Mouse (Mus musculus) midbrain, embryonic 13.5 days (tissue): ENCODE data around the gene Agap1. TPM values are rescaled to one million over a fixed set of nuclear protein-coding genes. Genes with fewer than 3 reads are reported as not detected.
A peak's percentile ranks its signal among the peaks of the same experiment; 100 is the strongest.

Experiments used
- ATAC-seq: fragments of 200-750 bp; cut with Nextera tagmentation; 2 replicates; pipeline ENCODE4 v1.8.0; 2017; ENCODE audit warnings: mild to moderate bottlenecking, moderate TSS enrichment, moderate library complexity
- H3K27ac ChIP-seq: fragments of 300-500 bp; sonication (generic); 2 replicates; pipeline ENCODE4 v1.5.1; 2015; ENCODE audit warnings: inconsistent platforms, mild to moderate bottlenecking, moderate library complexity
- H3K27me3 ChIP-seq: fragments of 300-500 bp; sonication (generic); 2 replicates; pipeline ENCODE4 v1.6.1; 2015; ENCODE audit warnings: mild to moderate bottlenecking, inconsistent platforms
- H3K36me3 ChIP-seq: fragments of 300-500 bp; sonication (generic); 2 replicates; pipeline ENCODE4 v1.6.1; 2015; ENCODE audit warnings: mild to moderate bottlenecking, inconsistent platforms
- H3K4me1 ChIP-seq: fragments of 300-500 bp; sonication (generic); replicated peaks from 2 replicates; pipeline ENCODE4 v1.6.1; 2015; ENCODE audit warnings: inconsistent platforms
- H3K4me2 ChIP-seq: fragments of 300-500 bp; sonication (generic); replicated peaks from 2 replicates; pipeline ENCODE4 v1.6.1; 2015; ENCODE audit warnings: moderate library complexity, mild to moderate bottlenecking, inconsistent platforms
- H3K4me3 ChIP-seq: fragments of 300-500 bp; sonication (generic); replicated peaks from 2 replicates; pipeline ENCODE4 v1.5.1; 2015; ENCODE audit warnings: mild to moderate bottlenecking, inconsistent platforms
- H3K9ac ChIP-seq: fragments of 300-500 bp; sonication (generic); replicated peaks from 2 replicates; pipeline ENCODE4 v1.6.1; 2015; ENCODE audit warnings: mild to moderate bottlenecking, inconsistent platforms
- H3K9me3 ChIP-seq: fragments of 300-500 bp; sonication (generic); 2 replicates; pipeline ENCODE4 v1.6.1; 2016; ENCODE audit warnings: mild to moderate bottlenecking, inconsistent platforms
- WGBS: fragments of 180-500 bp; shearing (Covaris S2); methylation state at CpG from one replicate; pipeline ENCODE4 v1.1.7; 2015; 5-methylcytosine and 5-hydroxymethylcytosine counted together
- polyA plus RNA-seq: library from polyadenylated mRNA; unstranded; fragments of >200 nt; fragmentation: Nextera tagmentation; extraction: Ambion mirVana; gene quantifications from 2 replicates; pipeline ENCODE4 v1.2.1, GENCODE M21; 2015

Gene Agap1
- polyA plus RNA-seq, 1 experiment from 2014 or later, result 50.2 TPM

DNA sequence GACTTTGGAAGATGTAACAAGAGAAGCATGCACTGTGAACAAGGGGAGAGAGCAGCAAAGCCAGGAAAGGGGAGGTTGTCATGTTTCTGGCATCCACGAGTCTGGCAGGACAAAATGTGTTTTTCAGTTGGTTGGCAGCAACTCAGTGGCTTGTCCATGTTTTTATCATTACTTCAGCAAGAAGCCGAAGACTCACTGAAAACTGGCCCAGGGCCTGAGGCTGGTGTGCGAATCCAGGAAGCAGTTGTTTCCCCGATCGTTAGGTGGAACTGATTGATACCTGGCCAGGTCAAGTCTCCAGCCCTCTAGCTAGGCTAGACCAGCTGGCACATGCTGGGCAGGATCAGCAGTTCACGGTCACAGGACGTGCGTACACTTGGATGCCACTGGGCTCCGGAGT lies 162.7 kb downstream of the Agap1 start:
- ATAC-seq, result no peak
- H3K36me3 ChIP-seq, result peaks cover 40% of the 10 kb centered on the region
- H3K4me1 ChIP-seq, result peaks cover 14% of the 10 kb centered on the region; the same call in 1 of the 2 replicates
- H3K9me3 ChIP-seq, result no peaks in the 10 kb centered on the region
- no peak overlapping the region for H3K4me2 ChIP-seq
- no peaks in the 10 kb centered on the region for H3K27me3 ChIP-seq
- H3K4me3 ChIP-seq, result no peak overlapping the region
- no peak overlapping the region for H3K9ac ChIP-seq
- H3K27ac ChIP-seq, result no peak overlapping the region
- WGBS, result 95% methylated on average over 9 of the region's 9 CpGs

DNA sequence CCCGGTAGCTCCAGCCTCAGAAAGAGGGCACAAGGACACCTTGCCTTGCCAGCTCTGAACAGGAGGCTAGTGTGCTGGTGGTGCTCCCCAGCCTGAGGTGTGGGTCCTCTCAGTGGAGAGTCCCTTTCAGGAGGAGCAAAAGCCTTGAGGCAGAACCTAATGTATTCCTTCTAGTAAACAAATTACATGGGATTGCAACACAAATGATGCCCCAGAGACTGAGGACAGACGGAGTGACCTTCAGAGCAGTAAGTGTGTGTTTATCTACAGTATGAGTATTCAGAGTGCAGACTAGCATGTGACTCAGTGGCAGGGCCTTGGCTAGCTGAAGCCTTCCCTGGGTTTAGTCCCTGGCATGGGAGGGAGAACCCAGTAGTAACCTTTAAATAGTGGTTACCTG lies 165.4 kb downstream of the Agap1 start:
- peaks cover 14% of the 10 kb centered on the region; the same call in 1 of the 2 replicates for H3K4me1 ChIP-seq
- peaks cover 35% of the 10 kb centered on the region for H3K36me3 ChIP-seq
- no peaks in the 10 kb centered on the region for H3K9me3 ChIP-seq
- ATAC-seq, result no peak
- H3K27me3 ChIP-seq, result no peaks in the 10 kb centered on the region
- 85% methylated on average over 2 of the region's 2 CpGs for WGBS
- H3K27ac ChIP-seq, result no peak overlapping the region; the same call in 1 of the 2 replicates
- H3K4me3 ChIP-seq, result no peak overlapping the region
- H3K4me2 ChIP-seq, result no peak overlapping the region
- no peak overlapping the region for H3K9ac ChIP-seq

DNA sequence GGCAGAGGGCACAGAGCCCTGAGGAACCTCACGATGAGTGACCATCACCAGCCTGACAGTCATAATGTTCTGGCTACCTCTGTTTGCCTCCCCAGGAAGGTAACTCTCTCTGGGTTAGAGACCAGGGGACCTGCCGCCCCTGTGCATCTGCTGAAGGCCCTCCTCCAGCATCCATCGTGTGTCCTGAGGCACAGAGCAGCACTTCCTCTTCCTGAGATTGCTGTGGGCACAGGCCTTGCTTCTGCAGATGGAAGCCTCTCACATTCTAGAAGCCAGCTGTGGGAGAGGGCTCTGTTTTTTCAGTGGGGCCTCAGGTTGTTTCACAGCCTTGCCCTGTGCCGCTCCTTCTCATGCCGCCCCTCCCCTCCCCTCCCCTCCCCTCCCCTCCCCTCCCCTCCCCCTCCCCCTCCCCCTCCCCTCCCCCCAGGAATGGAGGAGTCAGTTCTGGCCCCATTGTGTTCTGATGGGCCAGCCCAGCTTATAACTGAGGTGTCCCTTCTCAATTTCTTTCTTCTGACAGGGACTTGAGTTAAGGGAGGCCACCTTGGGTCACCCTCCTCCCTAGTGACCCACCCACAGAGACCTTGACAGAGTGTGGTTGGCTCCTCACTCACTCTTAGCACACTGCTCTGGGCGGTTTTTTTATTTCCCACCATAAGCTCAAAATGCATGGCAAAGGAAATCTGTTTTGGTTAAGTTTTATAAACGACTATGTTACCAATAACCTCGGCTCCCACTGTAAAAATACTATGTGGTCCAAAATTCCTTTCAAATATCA lies 166.6 kb downstream of the Agap1 start:
- ATAC-seq, result no peak
- H3K4me1 ChIP-seq, result peaks cover 14% of the 10 kb centered on the region; the same call in 1 of the 2 replicates
- H3K9me3 ChIP-seq, result no peaks in the 10 kb centered on the region
- 68% methylated on average over 7 of the region's 8 CpGs for whole genome bisulfite sequencing
- H3K4me3 ChIP-seq, result no peak overlapping the region
- peak overlapping the region; percentile 35; the same call in 1 of the 2 replicates for H3K27ac ChIP-seq
- peaks cover 41% of the 10 kb centered on the region for H3K36me3 ChIP-seq
- H3K9ac ChIP-seq, result no peak overlapping the region
- no peaks in the 10 kb centered on the region for H3K27me3 ChIP-seq
- H3K4me2 ChIP-seq, result no peak overlapping the region

DNA sequence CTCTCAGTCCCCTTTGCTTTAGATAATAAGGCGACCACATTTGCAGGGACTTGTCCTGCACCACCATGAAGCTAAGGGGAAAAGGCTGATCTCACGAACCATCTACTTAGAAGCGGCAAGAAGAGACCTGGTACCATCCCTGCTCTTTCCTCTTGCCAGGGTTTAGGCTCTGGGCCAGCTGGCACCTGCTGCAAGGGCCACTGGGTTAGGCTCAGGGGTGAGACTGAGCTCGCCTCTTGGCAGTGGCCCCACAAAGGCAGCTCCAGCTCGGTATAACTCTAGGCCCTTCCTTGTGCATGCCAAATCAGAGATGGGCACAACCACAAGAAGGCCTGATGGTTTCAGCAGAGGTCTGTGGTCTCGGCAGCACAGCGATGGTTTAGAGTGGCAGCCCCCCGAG lies 167.3 kb downstream of the Agap1 start:
- H3K9me3 ChIP-seq, result no peaks in the 10 kb centered on the region
- H3K27me3 ChIP-seq, result no peaks in the 10 kb centered on the region
- H3K36me3 ChIP-seq, result peaks cover 41% of the 10 kb centered on the region
- no peak for ATAC-seq
- peaks cover 18% of the 10 kb centered on the region; the same call in 1 of the 2 replicates for H3K4me1 ChIP-seq
- 87% methylated on average over 8 of the region's 8 CpGs for WGBS
- no peak overlapping the region for H3K4me3 ChIP-seq
- no peak overlapping the region for H3K27ac ChIP-seq
- H3K9ac ChIP-seq, result no peak overlapping the region
- H3K4me2 ChIP-seq, result no peak overlapping the region

GRCm38 (mm10) chr1:89622801-89623200 lies 168.2 kb downstream of the Agap1 start:
- H3K27ac ChIP-seq, result no peak overlapping the region
- WGBS, result 90% methylated on average over 7 of the region's 7 CpGs
- peaks cover 23% of the 10 kb centered on the region; the same call in 1 of the 2 replicates for H3K4me1 ChIP-seq
- H3K4me2 ChIP-seq, result no peak overlapping the region
- ATAC-seq, result no peak
- H3K9ac ChIP-seq, result no peak overlapping the region
- no peak overlapping the region for H3K4me3 ChIP-seq
- H3K27me3 ChIP-seq, result no peaks in the 10 kb centered on the region
- no peaks in the 10 kb centered on the region for H3K9me3 ChIP-seq
- peaks cover 36% of the 10 kb centered on the region for H3K36me3 ChIP-seq

- Histone ChIP-seq H3K27ac (no peak overlapping the region), H3K4me2 (no peak overlapping the region), H3K4me1 (peaks cover 20% of the 10 kb centered on the region; the same call in 1 of the 2 replicates), H3K27me3 (no peaks in the 10 kb centered on the region), H3K9ac (no peak overlapping the region), H3K36me3 (peaks cover 42% of the 10 kb centered on the region), H3K9me3 (no peaks in the 10 kb centered on the region), H3K4me3 (no peak overlapping the region)
- ATAC-seq, result no peak
- 89% methylated on average over 4 of the region's 4 CpGs for WGBS
These were observed 170.7 kb downstream of the Agap1 start for GRCm38 (mm10) chr1:89625312-89625711.

DNA sequence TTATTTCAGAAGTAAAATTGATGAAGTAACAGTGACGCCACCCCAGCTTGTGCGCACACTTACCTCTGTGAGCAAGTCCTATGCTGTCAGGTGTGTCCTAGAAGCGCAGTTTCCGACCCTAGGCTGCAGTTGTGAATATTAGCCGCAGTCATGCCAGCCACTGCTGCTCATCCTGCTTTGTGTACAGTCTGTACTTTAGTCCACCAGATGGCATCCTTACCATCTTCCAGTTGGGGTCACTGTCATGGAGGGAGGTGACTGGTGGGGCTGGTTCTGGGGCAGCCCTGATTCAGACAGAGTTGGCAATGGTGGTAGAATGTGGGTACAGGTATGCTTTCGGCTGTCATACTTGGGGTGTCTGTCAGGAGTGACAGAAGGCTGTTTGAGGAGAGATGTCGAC lies 171.4 kb downstream of the Agap1 start:
- Histone ChIP-seq H3K27me3 (no peaks in the 10 kb centered on the region), H3K9ac (no peak overlapping the region), H3K4me3 (no peak overlapping the region), H3K4me2 (no peak overlapping the region), H3K27ac (0 out of 2 replicates have a peak overlapping the region, but pooled peaks have one; percentile 19), H3K36me3 (peaks cover 45% of the 10 kb centered on the region), H3K9me3 (no peaks in the 10 kb centered on the region), H3K4me1 (peaks cover 15% of the 10 kb centered on the region; the same call in 1 of the 2 replicates)
- ATAC-seq, result no peak
- 95% methylated on average over 7 of the region's 7 CpGs for WGBS

- Histone ChIP-seq H3K27ac (peak overlapping the region; percentile 51), H3K27me3 (no peaks in the 10 kb centered on the region), H3K9me3 (no peaks in the 10 kb centered on the region), H3K36me3 (peaks cover 45% of the 10 kb centered on the region), H3K9ac (no peak overlapping the region), H3K4me1 (peaks cover 13% of the 10 kb centered on the region; the same call in 1 of the 2 replicates), H3K4me2 (no peak overlapping the region), H3K4me3 (no peak overlapping the region)
- peak; percentile 34; the same call in 1 of the 2 replicates for ATAC-seq
- WGBS, result 67% methylated on average over 10 of the region's 10 CpGs
These were observed 172.3 kb downstream of the Agap1 start for GRCm38 (mm10) chr1:89626940-89627339.

DNA sequence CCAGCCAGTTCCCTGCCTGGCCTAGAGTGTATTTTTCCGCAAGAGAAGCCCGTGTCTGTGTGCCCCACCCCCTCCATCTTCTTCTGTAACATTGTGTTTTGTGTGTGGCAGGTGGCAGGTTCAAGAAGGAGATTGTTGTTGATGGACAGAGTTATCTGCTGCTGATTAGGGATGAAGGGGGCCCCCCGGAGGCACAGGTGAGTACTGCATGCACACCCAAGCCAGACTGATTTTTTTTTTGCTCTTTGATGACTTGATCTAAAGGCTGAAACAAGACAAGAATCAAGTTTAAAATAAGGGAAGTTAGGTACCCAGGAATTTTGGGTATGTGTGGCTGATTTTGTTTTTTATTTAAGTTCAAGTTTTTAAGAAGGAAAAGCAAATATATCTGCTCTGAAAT lies 173.0 kb downstream of the Agap1 start:
- H3K4me1 ChIP-seq, result peaks cover 9% of the 10 kb centered on the region; the same call in 1 of the 2 replicates
- no peak overlapping the region for H3K9ac ChIP-seq
- no peak overlapping the region for H3K4me2 ChIP-seq
- no peak overlapping the region for H3K4me3 ChIP-seq
- no peaks in the 10 kb centered on the region for H3K9me3 ChIP-seq
- H3K27me3 ChIP-seq, result no peaks in the 10 kb centered on the region
- peaks cover 47% of the 10 kb centered on the region for H3K36me3 ChIP-seq
- H3K27ac ChIP-seq, result peak overlapping the region; percentile 51
- ATAC-seq, result no peak
- 59% methylated on average over 3 of the region's 3 CpGs for WGBS

GRCm38 (mm10) chr1:89630836-89631235 lies 176.2 kb downstream of the Agap1 start:
- Histone ChIP-seq H3K4me2 (no peak overlapping the region), H3K9me3 (no peaks in the 10 kb centered on the region), H3K27me3 (no peaks in the 10 kb centered on the region), H3K9ac (no peak overlapping the region), H3K4me1 (peaks cover 9% of the 10 kb centered on the region; the same call in 1 of the 2 replicates), H3K36me3 (peaks cover 60% of the 10 kb centered on the region), H3K27ac (no peak overlapping the region), H3K4me3 (no peak overlapping the region)
- 88% methylated on average over 4 of the region's 4 CpGs for WGBS
- no peak for ATAC-seq

DNA sequence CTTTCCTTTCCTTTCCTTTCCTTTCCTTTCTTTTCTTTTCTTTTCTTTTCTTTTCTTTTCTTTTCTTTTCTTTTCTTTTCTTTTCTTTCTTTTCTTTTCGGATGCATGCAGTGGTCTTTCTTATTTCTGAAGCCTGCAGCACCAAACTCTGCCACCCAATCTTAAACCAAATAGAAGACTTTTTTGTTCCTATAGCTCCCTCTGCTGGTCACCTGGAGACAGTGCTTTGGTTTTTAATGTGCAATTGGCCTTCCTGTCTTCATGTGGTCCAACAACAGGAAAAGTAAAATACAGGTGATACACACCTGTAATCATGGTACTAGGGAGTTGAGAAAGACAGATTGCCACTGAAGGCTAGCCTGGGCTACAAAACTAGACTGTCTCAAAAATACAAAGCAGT lies 177.1 kb downstream of the Agap1 start:
- no peak overlapping the region for H3K4me2 ChIP-seq
- H3K27me3 ChIP-seq, result no peaks in the 10 kb centered on the region
- no peak overlapping the region for H3K4me3 ChIP-seq
- no peaks in the 10 kb centered on the region for H3K9me3 ChIP-seq
- no peak for ATAC-seq
- H3K36me3 ChIP-seq, result peaks cover 68% of the 10 kb centered on the region
- no peak overlapping the region for H3K9ac ChIP-seq
- H3K27ac ChIP-seq, result no peak overlapping the region
- 13% methylated on average over 1 of the region's 1 CpGs for WGBS
- H3K4me1 ChIP-seq, result peaks cover 7% of the 10 kb centered on the region; the same call in 1 of the 2 replicates

GRCm38 (mm10) chr1:89634055-89634454 lies 179.4 kb downstream of the Agap1 start:
- Histone ChIP-seq H3K4me1 (no peaks in the 10 kb centered on the region), H3K9ac (no peak overlapping the region), H3K36me3 (peaks cover 80% of the 10 kb centered on the region), H3K9me3 (no peaks in the 10 kb centered on the region), H3K27me3 (no peaks in the 10 kb centered on the region), H3K4me3 (no peak overlapping the region), H3K27ac (no peak overlapping the region), H3K4me2 (no peak overlapping the region)
- 0 out of 2 replicates have a peak, but pooled peaks have one; percentile 18 for ATAC-seq
- WGBS, result 71% methylated on average over 14 of the region's 14 CpGs
